Mouse (Mus musculus) layer of hippocampus, adult 11-12 months (tissue): ENCODE data around the gene Cfh.
"Not testable (repeated sequence)": the region's sequence is repeated elsewhere in the genome, so short reads cannot be mapped to it uniquely, and the experiment has no call there.

Source experiments
- DNase-seq: peaks from one replicate; pipeline ENCODE4 v3.0.0; 2022; ENCODE audit warnings: low spot score

The Cfh gene

DNA sequence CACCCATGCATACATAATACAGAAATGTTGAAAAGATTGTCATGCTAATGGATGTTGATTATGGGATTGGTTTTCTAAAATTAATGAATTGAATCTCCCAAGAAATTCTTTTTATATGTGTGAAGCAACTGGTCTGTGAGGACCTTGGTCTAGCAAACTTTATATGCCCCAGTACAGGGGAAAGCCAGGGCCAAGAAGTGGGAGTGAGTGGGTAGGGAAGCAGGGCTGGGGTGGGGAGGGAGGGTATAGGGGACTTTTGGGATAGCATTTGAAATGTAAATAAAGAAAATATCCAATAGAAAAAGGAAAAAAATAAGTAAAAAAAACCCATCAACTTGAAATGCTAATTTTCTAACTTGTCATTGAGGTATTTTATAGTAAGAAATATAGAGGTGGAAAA lies at the start of gene Cfh:
Cfh (minus strand) TSS at position 101 of the 400 bp plus-strand sequence.
- DNase-seq = not testable (repeated sequence)

- no peak for DNase-seq
Observed at GRCm38 (mm10) chr1:140226673-140227072, 43.1 kb upstream of the Cfh start.

DNA sequence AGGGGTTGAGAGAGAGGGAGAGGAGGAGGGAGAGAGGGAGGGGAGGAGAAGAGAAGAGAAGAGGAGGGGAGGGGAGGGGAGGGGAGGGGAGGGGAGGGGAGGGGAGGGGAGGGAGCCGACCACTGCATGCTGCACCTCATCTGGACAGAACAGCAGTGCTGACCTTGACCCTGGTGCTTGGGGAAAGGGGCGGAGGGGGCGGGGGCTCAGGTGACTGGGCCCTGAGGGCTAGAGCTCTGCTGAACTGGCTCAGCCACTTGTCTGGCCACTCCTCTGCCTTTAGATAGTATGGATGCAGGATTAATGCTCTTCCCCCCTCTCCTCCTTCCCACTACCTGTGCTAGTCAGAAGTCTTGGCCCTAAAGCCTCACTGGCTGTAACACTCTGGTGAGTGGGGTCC lies 41.7 kb upstream of the Cfh start:
- DNase-seq = no peak

DNA sequence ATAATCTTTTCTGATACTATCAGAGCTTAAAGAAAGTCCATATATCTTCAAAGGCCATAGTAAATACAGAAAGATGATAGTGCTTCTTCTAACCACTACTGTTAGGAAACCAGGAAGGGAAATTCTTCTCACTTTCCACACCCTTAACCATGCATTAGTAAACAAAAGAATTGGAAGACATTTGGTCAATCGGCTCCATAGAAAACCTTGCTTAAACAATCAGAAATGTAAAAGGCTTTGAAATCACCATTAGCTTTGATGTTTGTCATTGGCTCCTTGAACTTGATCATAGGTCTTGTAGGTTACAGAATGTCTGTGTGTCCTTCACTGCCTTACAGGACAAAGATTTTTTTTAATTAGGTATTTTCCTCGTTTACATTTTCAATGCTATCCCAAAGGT lies 21.8 kb upstream of the Cfh start:
- DNase-seq = no peak

GRCm38 (mm10) chr1:140188500-140188899 lies 4.9 kb upstream of the Cfh start:
- not testable (repeated sequence) for DNase-seq

GRCm38 (mm10) chr1:140183208-140183607 lies 356 bp downstream of the Cfh start:
- DNase-seq = peak; percentile 40

- DNase-seq = no peak
Observed at GRCm38 (mm10) chr1:140180125-140180524, 3.4 kb downstream of the Cfh start.

- DNase-seq = no peak
Observed at GRCm38 (mm10) chr1:140175442-140175841, 8.1 kb downstream of the Cfh start.

- peak; percentile 13 for DNase-seq
Observed at GRCm38 (mm10) chr1:140171581-140172154, 11.9 kb downstream of the Cfh start.

DNA sequence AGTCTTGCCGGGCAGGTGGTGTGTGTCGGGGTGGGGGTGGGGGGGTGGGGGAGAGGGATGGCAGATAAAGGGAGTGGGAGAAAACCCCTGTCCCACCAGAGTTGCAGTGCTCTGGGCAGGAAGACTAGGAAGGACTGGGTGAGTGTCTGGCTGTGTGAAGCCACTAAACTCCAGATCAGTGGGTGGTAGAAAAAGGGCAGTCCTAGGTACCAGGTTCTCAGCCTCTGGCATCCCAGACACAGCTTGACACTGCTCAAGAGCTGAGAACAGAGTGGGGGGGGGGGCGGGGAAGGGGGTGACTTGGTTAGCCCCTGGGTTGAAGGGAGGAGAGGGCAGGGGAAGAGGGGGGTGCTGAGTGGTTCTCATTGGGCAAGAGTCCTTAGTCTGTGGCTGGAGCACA lies 24.6 kb downstream of the Cfh start:
- DNase-seq = no peak

DNA sequence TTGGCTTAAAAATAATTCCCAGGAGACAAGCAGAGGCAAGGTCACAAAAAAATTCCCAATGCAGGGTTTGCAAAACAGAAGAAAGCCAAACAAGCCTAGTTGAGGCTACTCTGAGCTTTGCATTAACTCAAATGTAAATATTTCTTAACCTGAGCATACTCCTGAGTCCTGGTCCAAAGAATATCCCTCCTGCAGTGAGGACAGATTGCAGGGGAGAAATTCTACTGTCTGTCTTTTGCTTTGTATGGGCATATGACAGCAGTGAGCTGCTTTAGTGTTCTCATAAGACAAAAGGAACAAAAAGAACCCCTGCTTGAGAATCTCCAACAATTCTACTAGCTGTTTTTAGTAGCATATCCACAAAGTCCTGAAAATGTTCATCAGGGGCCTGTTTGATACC lies 114.1 kb downstream of the Cfh start:
- DNase-seq = no peak
